Mouse (Mus musculus): ENCODE data around the gene Helz2. TPM values are rescaled to one million over a fixed set of nuclear protein-coding genes. Genes with fewer than 3 reads are reported as not detected.
A peak's percentile ranks its signal among the peaks of the same experiment; 100 is the strongest.

The Helz2 gene
- polyA plus RNA-seq, 1 experiment from 2014 or later = 0.68 TPM

GRCm38 (mm10) chr2:181218881-181219485 lies 22.8 kb downstream of the Helz2 start:
- H3K4me2 ChIP-seq (ENCODE audit: low read depth) = peak overlapping the region; percentile 49; the same call in 1 of the 2 replicates
- no peak overlapping the region for H3K27ac ChIP-seq (ENCODE audit: low read depth, low read length)
- no peaks in the 10 kb centered on the region for H3K9me3 ChIP-seq (ENCODE audit: control insufficient read depth, low read length)
- no peak overlapping the region for H3K9ac ChIP-seq (ENCODE audit: low read length)
- WGBS = 61% methylated on average over 5 of the region's 5 CpGs
- peaks cover 2% of the 10 kb centered on the region; the same call in 1 of the 2 replicates for H3K27me3 ChIP-seq (ENCODE audit: control insufficient read depth, insufficient read depth, low read length)
- DNase-seq (ENCODE audit: low spot score) (no peak), ATAC-seq (ENCODE audit: insufficient read depth, low FRiP score, low TSS enrichment) (no peak)
- peaks cover 10% of the 10 kb centered on the region; the same call in 1 of the 2 replicates for H3K4me1 ChIP-seq (ENCODE audit: control insufficient read depth, insufficient read depth, low read length)
- no peaks in the 10 kb centered on the region for H3K36me3 ChIP-seq (ENCODE audit: control insufficient read depth, insufficient read depth, low read length)
- no peak overlapping the region for H3K4me3 ChIP-seq (ENCODE audit: low read depth, low read length)

- H3K4me1 ChIP-seq (ENCODE audit: control insufficient read depth, insufficient read depth, low read length) = peaks cover 21% of the 10 kb centered on the region
- no peaks in the 10 kb centered on the region for H3K9me3 ChIP-seq (ENCODE audit: control insufficient read depth, low read length)
- ATAC-seq (ENCODE audit: insufficient read depth, low FRiP score, low TSS enrichment) (no peak), DNase-seq (ENCODE audit: low spot score) (no peak)
- H3K27me3 ChIP-seq (ENCODE audit: control insufficient read depth, insufficient read depth, low read length) = peaks cover 31% of the 10 kb centered on the region
- H3K9ac ChIP-seq (ENCODE audit: low read length) = no peak overlapping the region
- H3K4me3 ChIP-seq (ENCODE audit: low read depth, low read length) = no peak overlapping the region
- H3K4me2 ChIP-seq (ENCODE audit: low read depth) = no peak overlapping the region
- no peak overlapping the region for H3K27ac ChIP-seq (ENCODE audit: low read depth, low read length)
- WGBS = 95% methylated on average over 6 of the region's 6 CpGs
- H3K36me3 ChIP-seq (ENCODE audit: control insufficient read depth, insufficient read depth, low read length) = no peaks in the 10 kb centered on the region
Observed at GRCm38 (mm10) chr2:181216037-181216436, 25.8 kb downstream of the Helz2 start.

DNA sequence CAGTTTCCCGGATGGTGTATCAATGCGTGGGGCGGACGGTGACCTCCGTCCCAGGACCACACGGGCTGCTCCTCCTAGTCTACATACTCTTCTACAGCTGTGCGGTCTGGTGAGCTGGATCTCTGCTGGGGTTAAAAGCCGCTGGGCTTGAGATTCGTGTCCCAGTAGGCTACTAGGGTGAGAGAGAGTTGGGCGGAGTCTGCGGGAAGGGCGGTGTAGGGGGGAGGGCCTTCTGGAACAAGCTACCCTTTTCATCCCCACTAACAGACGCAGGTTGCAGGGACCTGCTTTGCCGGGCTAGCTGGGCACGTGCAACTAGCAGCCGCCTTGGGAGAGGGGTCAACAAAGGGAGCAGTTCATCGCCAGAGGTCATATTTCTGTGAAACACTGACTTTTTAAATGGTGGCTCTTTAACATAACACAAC lies 28.8 kb downstream of the Helz2 start, which contains the start of gene Srms:
Srms (minus strand) TSS at position 165 of the 425 bp plus-strand sequence.
- Histone ChIP-seq H3K27me3 (ENCODE audit: control insufficient read depth, insufficient read depth, low read length) (peaks cover 31% of the 10 kb centered on the region), H3K4me3 (ENCODE audit: low read depth, low read length) (peak within 1 kb of the TSS; percentile 23), H3K27ac (ENCODE audit: low read depth, low read length) (no peak within 1 kb of the TSS), H3K36me3 (ENCODE audit: control insufficient read depth, insufficient read depth, low read length) (no peaks in the 10 kb centered on the region), H3K4me2 (ENCODE audit: low read depth) (peak within 1 kb of the TSS; percentile 43), H3K9me3 (ENCODE audit: control insufficient read depth, low read length) (no peaks in the 10 kb centered on the region), H3K4me1 (ENCODE audit: control insufficient read depth, insufficient read depth, low read length) (peaks cover 11% of the 10 kb centered on the region), H3K9ac (ENCODE audit: low read length) (peak within 1 kb of the TSS; percentile 31)
- under 1% methylated on average over 17 of the region's 17 CpGs for WGBS
- DNase-seq (ENCODE audit: low spot score) = no peak
- no peak for ATAC-seq (ENCODE audit: insufficient read depth, low FRiP score, low TSS enrichment)

DNA sequence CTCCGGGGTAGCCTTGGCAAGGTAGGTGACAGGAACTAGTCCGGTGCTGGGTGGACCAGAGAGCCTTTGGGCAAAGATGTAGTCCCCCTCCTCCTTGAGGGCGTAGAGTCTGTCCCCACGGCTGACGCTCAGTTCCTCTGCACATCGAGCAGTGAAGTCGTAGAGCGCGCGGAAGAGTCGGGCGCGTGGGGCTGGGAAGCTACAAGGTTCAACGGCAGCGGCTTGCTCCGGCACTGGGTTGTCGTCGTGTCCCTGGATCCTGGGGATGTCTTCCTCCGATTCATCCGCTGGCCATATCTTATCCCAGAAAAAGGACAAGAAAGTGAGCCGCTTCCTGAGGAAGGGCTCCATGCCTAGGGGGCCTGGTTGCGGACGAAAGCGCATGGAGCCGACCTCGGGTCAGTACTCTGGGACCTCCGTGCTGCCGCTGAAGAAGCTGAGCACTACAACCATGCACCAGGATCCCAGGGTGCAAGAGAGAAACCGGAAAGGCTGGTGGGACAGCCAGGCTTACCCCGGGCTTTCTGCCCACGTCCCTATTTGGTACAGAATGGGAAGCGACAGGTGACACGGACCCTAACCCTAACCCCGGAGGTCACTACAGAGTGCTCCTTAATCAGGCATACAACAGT lies 29.3 kb downstream of the Helz2 start:
- Histone ChIP-seq H3K9me3 (ENCODE audit: control insufficient read depth, low read length) (no peaks in the 10 kb centered on the region), H3K27ac (ENCODE audit: low read depth, low read length) (no peak overlapping the region), H3K36me3 (ENCODE audit: control insufficient read depth, insufficient read depth, low read length) (no peaks in the 10 kb centered on the region), H3K9ac (ENCODE audit: low read length) (peak overlapping the region; percentile 31), H3K4me1 (ENCODE audit: control insufficient read depth, insufficient read depth, low read length) (peaks cover 11% of the 10 kb centered on the region), H3K4me3 (ENCODE audit: low read depth, low read length) (peak overlapping the region; percentile 23), H3K4me2 (ENCODE audit: low read depth) (peak overlapping the region; percentile 43), H3K27me3 (ENCODE audit: control insufficient read depth, insufficient read depth, low read length) (peaks cover 31% of the 10 kb centered on the region)
- no peak for ATAC-seq (ENCODE audit: insufficient read depth, low FRiP score, low TSS enrichment)
- WGBS = 3% methylated on average over 34 of the region's 34 CpGs
- peak; percentile 30 for DNase-seq (ENCODE audit: low spot score)

DNA sequence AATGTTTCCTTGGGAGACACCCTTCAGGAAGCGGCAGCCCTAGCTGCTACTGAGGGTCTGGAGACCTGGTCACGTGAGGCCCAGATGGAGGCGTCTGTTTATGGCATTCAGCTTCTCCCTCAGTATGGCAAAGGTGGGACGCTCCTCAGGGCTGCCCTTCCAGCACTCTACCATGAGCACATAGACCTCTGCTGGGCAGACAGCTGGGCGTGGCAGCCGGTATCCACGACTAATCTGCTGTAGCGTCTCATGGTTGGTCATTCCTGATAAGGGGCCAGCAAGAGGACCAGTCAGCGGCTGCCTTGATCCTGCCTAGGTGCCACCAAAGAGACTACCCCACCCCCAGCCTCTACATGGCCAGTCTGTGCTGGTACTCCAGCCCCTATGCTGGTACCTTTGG lies 35.7 kb downstream of the Helz2 start:
- Histone ChIP-seq H3K36me3 (ENCODE audit: control insufficient read depth, insufficient read depth, low read length) (no peaks in the 10 kb centered on the region), H3K27ac (ENCODE audit: low read depth, low read length) (no peak overlapping the region), H3K4me1 (ENCODE audit: control insufficient read depth, insufficient read depth, low read length) (no peaks in the 10 kb centered on the region), H3K9me3 (ENCODE audit: control insufficient read depth, low read length) (no peaks in the 10 kb centered on the region), H3K27me3 (ENCODE audit: control insufficient read depth, insufficient read depth, low read length) (peaks cover 1% of the 10 kb centered on the region; the same call in 1 of the 2 replicates), H3K4me3 (ENCODE audit: low read depth, low read length) (no peak overlapping the region), H3K4me2 (ENCODE audit: low read depth) (no peak overlapping the region), H3K9ac (ENCODE audit: low read length) (no peak overlapping the region)
- 77% methylated on average over 9 of the region's 9 CpGs for WGBS
- DNase-seq (ENCODE audit: low spot score) (no peak), ATAC-seq (ENCODE audit: insufficient read depth, low FRiP score, low TSS enrichment) (no peak)

DNA sequence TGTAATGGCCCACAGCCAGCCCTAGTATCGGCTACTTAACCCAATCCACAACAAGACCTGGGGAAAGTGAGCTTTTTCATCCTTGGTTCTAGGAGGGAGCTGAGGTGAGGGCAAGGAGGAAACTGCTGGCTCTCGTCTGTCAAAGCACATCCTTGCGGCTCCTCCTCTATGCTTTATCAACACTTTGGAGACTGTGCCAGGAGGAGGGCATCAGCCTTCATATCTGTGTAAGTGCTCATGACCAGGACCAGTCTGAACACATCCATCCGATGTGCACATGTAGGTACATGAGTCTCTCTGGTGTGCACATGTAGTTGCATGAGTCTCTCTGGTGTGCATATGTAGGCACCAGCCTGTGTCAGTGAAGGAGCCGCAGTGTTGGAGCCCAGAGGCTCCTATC lies 36.1 kb downstream of the Helz2 start:
- no peaks in the 10 kb centered on the region for H3K27me3 ChIP-seq (ENCODE audit: control insufficient read depth, insufficient read depth, low read length)
- no peak overlapping the region for H3K9ac ChIP-seq (ENCODE audit: low read length)
- no peak for DNase-seq (ENCODE audit: low spot score)
- no peak overlapping the region for H3K4me2 ChIP-seq (ENCODE audit: low read depth)
- WGBS = 87% methylated on average over 5 of the region's 5 CpGs
- no peaks in the 10 kb centered on the region for H3K36me3 ChIP-seq (ENCODE audit: control insufficient read depth, insufficient read depth, low read length)
- ATAC-seq (ENCODE audit: insufficient read depth, low FRiP score, low TSS enrichment) = no peak
- H3K4me1 ChIP-seq (ENCODE audit: control insufficient read depth, insufficient read depth, low read length) = no peaks in the 10 kb centered on the region
- H3K4me3 ChIP-seq (ENCODE audit: low read depth, low read length) = no peak overlapping the region
- no peak overlapping the region for H3K27ac ChIP-seq (ENCODE audit: low read depth, low read length)
- no peaks in the 10 kb centered on the region for H3K9me3 ChIP-seq (ENCODE audit: control insufficient read depth, low read length)

GRCm38 (mm10) chr2:181202886-181203285 lies 38.9 kb downstream of the Helz2 start:
- H3K4me1 ChIP-seq (ENCODE audit: control insufficient read depth, insufficient read depth, low read length) = no peaks in the 10 kb centered on the region
- WGBS = 79% methylated on average over 6 of the region's 6 CpGs
- no peaks in the 10 kb centered on the region for H3K9me3 ChIP-seq (ENCODE audit: control insufficient read depth, low read length)
- H3K9ac ChIP-seq (ENCODE audit: low read length) = no peak overlapping the region
- no peak overlapping the region for H3K4me2 ChIP-seq (ENCODE audit: low read depth)
- ATAC-seq (ENCODE audit: insufficient read depth, low FRiP score, low TSS enrichment) (no peak), DNase-seq (ENCODE audit: low spot score) (no peak)
- no peaks in the 10 kb centered on the region for H3K27me3 ChIP-seq (ENCODE audit: control insufficient read depth, insufficient read depth, low read length)
- H3K27ac ChIP-seq (ENCODE audit: low read depth, low read length) = no peak overlapping the region
- H3K36me3 ChIP-seq (ENCODE audit: control insufficient read depth, insufficient read depth, low read length) = no peaks in the 10 kb centered on the region
- no peak overlapping the region for H3K4me3 ChIP-seq (ENCODE audit: low read depth, low read length)

DNA sequence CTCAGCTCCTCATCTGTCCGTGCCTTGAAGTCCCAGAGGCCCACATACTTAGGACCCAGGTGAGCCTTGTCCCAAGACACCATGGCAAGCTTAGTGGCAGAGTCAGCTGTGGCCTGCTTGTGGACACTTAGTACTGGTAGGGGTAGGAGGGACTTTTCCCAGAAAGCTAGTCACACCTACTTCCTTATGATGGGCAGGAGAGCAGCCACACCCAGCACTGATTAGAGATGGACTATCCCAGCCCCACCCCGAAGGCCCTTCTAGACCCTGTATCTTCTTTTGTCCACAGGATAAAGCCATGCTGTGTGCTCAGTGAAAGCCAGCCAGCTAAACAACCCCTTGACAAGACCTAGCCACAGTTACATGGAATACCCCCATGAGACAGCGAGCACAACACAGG lies 39.4 kb downstream of the Helz2 start, which contains the start of gene Ptk6:
Ptk6 (minus strand) TSS at position 368 of the 400 bp plus-strand sequence.
- Histone ChIP-seq H3K9ac (ENCODE audit: low read length) (no peak within 1 kb of the TSS), H3K9me3 (ENCODE audit: control insufficient read depth, low read length) (no peaks in the 10 kb centered on the region), H3K4me2 (ENCODE audit: low read depth) (no peak within 1 kb of the TSS), H3K4me1 (ENCODE audit: control insufficient read depth, insufficient read depth, low read length) (no peaks in the 10 kb centered on the region), H3K4me3 (ENCODE audit: low read depth, low read length) (no peak within 1 kb of the TSS), H3K27ac (ENCODE audit: low read depth, low read length) (no peak within 1 kb of the TSS), H3K27me3 (ENCODE audit: control insufficient read depth, insufficient read depth, low read length) (no peaks in the 10 kb centered on the region), H3K36me3 (ENCODE audit: control insufficient read depth, insufficient read depth, low read length) (no peaks in the 10 kb centered on the region)
- WGBS = 96% methylated on average over 3 of the region's 3 CpGs
- no peak for ATAC-seq (ENCODE audit: insufficient read depth, low FRiP score, low TSS enrichment)
- no peak for DNase-seq (ENCODE audit: low spot score)

DNA sequence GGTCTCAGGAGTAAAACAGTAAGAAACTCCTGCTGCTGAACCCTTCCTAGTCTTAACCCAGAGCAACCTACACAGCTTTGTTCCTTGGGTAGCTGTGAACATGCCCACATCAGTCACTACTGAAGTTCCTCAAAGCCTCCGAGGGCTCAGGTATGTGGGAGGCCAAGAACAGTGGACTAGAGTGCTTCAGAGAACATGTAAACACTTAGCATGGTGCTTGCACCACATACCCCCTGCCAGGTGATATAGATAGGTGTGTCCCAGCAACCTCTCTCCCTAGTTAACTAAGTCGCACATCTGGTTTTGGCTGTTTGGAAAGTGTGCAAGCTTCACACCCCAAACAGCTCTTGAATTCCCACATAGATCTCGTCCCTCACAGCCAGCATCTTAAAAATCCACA lies 40.2 kb downstream of the Helz2 start:
- H3K4me2 ChIP-seq (ENCODE audit: low read depth) = no peak overlapping the region
- no peaks in the 10 kb centered on the region for H3K9me3 ChIP-seq (ENCODE audit: control insufficient read depth, low read length)
- no peaks in the 10 kb centered on the region for H3K27me3 ChIP-seq (ENCODE audit: control insufficient read depth, insufficient read depth, low read length)
- H3K36me3 ChIP-seq (ENCODE audit: control insufficient read depth, insufficient read depth, low read length) = no peaks in the 10 kb centered on the region
- ATAC-seq (ENCODE audit: insufficient read depth, low FRiP score, low TSS enrichment) (no peak), DNase-seq (ENCODE audit: low spot score) (no peak)
- H3K4me3 ChIP-seq (ENCODE audit: low read depth, low read length) = no peak overlapping the region
- H3K9ac ChIP-seq (ENCODE audit: low read length) = no peak overlapping the region
- 72% methylated on average over 3 of the region's 3 CpGs for WGBS
- no peak overlapping the region for H3K27ac ChIP-seq (ENCODE audit: low read depth, low read length)
- no peaks in the 10 kb centered on the region for H3K4me1 ChIP-seq (ENCODE audit: control insufficient read depth, insufficient read depth, low read length)

All from neural tube, embryonic 11.5 days (tissue).